Mouse (Mus musculus) urinary bladder, postnatal 14 days (tissue): ENCODE measurements at regions not wholly inside any gene's neighbourhood (a gene's known extent, or its start where the extent isn't known, plus 50 kb on each side); places are given as distances from the start of the nearest gene placed in this dataset.

Source experiments
- DNase-seq: peaks from one replicate; pipeline ENCODE4 v3.0.0; 2021; ENCODE audit warnings: low spot score

- no peak for DNase-seq
These were observed 223.5 kb upstream of the Mvb12b start for GRCm38 (mm10) chr2:34111286-34111685.

- no peak for DNase-seq
These were observed 222.8 kb upstream of the Mvb12b start for GRCm38 (mm10) chr2:34110582-34110981.

GRCm38 (mm10) chr2:34107566-34108303 lies 220.0 kb upstream of the Mvb12b start:
- DNase-seq, result no peak

DNA sequence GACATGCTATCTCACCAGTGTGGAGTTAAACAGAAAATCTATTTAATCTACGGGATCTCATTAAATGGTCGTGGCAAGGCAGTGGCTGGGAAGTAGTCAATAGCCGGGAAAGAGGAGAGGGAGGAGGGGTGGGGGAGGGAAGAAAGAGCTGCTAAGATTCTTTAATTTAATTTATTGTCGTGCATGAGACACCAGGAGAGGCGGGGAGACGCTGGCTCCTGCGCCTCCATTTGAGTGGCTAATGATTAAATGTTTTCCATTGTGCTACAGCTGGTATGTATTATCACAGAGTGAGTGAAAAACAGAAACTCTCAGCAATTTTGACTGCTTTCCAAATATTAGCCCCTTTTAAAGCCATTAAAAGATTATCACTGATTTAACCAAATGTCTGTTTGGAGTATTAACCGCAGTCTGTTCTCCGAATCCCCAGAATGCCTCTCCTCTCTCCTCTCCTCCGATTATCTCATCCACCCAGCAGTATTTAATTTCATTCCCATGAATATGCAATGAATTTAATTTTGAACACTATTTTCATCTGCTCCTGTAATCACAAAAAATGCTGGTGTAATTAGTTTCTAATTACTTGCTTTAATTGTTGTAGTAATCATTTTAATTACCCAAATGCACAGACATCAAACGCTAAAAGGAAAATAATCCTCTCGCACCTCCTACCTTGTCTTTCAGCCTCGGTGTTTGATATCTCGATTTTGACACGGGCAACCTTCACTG lies 219.3 kb upstream of the Mvb12b start:
- DNase-seq, result no peak

- no peak for DNase-seq
These were observed 218.5 kb upstream of the Mvb12b start for GRCm38 (mm10) chr2:34106245-34106644.

DNA sequence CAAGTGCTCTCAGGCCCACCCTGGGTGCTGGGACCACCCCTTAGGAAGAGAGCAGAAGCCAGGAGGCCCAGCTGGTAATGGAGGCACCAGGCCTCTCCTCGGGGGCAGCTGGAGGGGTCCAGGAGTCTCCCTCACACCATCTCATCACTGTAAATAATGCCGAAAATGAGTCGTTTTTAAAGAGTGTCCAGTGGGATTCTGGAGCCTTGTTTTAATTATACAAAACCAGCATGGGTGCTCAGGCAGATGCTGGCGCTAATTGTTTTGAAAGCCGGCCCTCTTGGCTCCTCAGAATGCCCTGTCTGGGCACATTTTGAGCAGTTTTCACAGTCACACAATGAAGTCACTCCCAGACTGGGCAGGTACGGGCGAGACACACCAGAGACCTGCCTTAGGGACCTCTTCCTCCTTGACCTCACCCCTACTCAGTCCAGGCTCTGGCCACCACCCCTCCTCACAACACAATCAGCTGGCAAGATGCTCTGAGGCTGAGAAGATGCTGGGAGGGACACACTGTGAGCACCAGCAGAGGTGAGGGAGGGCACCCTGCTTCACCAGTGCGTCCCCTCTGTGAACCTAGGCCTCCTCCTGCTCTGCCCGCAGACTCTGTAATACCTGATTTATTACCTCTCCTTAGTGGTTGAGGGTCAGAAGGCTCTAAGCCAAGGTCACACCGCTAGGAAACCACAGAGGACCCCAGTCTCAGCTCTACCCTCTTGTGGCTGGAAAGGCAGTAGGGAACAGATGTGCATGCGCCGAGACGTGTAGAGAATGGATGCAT lies 217.7 kb upstream of the Mvb12b start:
- no peak for DNase-seq

DNA sequence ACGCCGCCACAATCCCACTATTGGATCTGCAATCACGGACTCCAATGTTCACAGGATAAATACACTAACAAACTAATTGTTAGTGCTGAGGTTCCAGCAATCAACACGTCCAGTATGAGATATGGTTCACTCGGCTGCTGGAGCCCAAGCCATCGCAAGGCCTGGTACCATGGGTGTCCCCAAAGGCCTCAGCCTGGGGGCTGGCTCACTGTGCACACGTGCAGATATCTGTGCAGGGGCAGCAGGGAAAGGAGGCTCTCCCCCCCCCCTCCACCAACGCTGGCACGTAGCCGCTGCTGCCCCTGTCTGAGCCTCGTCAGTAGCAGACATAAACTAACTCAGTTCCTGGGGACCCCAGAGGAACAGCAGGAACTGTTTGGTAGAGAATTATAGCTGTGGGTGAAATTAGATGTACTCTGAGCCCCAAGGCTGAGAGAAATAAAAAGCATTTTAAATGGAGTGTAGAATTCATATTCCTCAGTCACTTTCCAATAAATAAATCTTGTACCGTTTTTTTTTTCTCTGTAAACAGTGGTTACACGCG lies 210.3 kb upstream of the Mvb12b start:
- no peak for DNase-seq

- no peak for DNase-seq
These were observed 208.8 kb upstream of the Mvb12b start for GRCm38 (mm10) chr2:34096561-34096960.

GRCm38 (mm10) chr2:34088832-34089231 lies 201.1 kb upstream of the Mvb12b start:
- no peak for DNase-seq

DNA sequence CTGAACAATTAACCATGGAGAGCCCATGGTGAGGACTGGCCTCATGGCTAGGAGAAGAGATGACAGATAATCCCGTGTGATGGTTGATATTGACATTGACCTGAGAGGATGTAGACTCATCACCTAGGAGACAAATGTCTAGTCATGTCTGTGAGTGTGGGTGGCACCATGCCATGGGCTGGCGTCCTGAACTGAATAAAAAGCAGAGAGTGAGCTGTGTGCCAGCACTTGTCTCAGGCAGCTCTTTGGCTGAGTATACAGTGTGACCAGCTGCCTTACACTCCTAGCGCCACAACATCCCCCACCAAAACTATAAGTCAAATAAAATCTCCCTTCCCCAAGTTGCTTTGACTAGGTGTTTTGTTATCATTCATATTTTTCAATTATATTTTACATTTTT lies 198.4 kb upstream of the Mvb12b start:
- DNase-seq, result no peak

DNA sequence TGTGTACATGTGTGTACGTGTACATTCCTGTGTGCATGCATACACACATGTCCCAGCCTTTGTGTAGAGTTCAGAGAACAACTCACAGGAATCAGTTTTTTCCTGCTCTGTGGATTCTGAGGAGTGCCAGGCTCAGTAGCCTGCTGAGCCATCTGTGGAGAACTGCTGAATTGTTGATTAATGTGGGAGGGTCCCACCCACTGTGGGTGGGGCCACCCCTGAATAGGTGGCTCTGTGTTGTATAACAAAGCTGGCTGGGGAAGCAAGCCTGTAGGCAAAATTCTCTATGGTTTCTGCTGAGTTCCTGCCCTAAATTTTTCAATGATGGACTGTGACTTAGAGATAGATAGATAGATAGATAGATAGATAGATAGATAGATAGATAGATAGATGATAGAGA lies 196.8 kb upstream of the Mvb12b start:
- no peak for DNase-seq

- no peak for DNase-seq
These were observed 194.7 kb upstream of the Mvb12b start for GRCm38 (mm10) chr2:34082486-34082885.

DNA sequence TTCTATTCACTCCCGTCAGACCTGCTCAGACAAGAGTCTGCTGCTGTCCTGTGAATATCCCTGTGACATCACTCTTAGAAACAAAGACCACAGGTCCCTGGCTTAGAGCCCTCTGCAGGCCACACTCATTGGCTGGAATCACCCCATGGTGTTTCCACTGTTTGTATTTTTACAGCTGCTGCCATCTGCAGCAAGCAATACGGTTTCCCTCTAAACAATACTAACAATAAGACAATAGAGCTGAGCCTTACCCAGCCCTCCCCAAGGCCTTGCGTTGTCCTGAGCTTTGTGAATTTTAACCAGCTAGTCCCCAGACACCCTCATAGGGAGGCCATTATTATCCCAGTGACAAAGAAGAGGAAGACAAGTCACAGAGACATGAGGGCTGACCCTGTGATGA lies 192.4 kb upstream of the Mvb12b start:
- no peak for DNase-seq

- DNase-seq, result no peak
These were observed 191.5 kb upstream of the Mvb12b start for GRCm38 (mm10) chr2:34079282-34079681.

DNA sequence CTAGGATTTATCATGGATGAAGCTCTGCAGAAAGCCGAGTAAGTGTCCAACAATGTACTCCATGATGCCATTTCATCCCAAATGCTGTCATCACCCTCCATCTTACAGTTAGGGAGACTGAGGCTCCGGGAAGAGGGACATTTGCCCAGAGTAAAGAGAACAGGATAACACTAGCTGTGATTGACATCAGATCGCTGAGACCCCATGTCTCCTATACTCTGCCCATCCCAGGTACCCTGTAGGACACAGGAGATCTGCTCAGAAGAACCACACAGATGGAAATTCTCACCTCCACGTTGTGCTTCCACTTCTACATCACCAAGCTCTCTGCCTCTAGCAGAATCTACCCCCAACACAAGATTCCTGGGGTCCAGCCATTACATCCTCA lies 191.1 kb upstream of the Mvb12b start:
- DNase-seq, result no peak

DNA sequence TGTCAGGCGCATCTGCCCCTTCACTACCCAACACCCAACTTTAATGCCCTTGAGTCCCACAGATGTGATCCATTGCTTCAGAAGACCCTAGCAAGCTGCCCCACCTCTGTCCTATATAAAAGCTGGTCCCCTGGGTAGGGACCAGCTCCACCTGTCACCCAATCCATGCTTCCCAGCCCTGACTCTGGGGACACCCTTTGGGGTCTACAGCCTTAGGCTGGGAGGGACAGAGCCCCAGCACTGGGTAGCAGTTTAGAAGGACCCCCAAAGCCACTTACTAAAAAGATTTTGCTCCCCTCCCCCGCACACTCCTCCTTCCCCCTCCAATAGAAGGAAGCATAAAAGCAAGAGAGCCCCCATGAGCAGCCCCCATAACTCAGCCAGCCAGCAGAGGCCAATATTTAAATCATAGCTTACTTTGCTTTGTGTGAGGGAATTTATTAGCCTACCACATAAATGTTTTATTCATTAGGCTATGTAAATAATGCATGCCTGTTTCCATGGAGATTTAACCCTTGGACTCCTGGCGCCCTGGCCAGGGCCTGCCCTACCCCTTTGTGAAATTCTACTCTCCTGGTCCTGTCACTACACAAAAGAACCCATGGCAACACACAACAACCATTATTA lies 190.6 kb upstream of the Mvb12b start:
- no peak for DNase-seq

DNA sequence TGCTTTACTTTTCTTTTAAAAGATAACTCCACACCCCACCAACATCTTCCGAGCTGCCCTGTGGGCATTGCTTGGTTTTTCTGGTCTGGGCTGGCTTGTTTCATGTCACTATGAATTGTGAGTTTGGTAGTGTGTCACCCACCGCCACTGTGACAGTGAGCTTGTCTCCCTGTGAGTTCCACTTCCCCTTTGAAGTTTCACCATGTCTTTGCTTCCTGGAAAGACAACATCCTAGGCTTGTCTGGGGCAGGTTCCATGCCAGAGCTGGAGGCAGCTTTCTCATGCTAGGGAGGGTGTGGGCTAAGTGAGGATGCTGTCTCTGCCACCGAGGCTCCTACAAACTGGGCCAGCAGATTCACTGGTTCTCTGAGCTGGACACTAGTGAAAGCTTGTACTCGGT lies 188.6 kb upstream of the Mvb12b start:
- no peak for DNase-seq

GRCm38 (mm10) chr2:34074066-34074465 lies 186.3 kb upstream of the Mvb12b start:
- no peak for DNase-seq

GRCm38 (mm10) chr2:34065592-34065991 lies 177.8 kb upstream of the Mvb12b start:
- no peak for DNase-seq

DNA sequence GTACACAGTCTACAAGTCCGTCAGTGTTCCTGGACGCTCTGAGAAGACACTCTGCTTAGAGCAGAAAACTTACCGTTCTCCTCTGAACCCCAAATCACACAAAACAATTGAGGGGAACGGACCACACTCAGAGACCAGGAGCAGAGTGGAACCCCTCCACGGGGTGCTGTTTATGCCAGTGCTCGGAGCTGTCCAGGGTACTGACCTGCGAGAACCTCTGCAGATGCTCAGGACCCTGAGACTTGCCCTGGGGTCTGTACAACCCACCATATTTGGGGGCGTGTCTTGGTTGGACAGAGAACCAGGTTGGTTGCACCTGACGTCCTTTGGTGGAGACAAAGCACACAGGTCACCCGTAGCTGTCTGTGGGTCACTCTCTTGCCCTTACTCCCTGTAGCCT lies 177.3 kb upstream of the Mvb12b start:
- peak; percentile 9 for DNase-seq

GRCm38 (mm10) chr2:34056552-34056951 lies 168.8 kb upstream of the Mvb12b start:
- DNase-seq, result no peak

DNA sequence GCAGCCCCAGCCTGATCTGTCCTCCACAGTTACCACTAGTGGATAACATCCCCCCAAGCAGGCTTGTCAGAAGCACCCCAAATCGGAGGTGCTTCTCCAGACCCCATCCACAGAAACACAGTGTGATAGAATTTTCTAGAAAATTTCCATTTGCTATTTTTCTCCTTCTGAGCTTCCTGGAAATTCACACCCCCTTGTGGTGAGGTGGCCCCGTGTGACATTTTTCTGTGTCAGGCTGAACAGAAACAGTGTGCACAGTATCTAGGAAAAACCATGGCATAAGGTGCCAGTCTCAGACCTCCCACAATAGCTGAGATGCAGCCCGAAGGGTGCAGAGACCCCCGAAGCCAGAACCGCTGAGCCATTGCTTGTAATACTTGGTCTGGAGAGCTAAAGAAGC lies 155.3 kb upstream of the Mvb12b start:
- no peak for DNase-seq
